Mouse (Mus musculus) bone marrow macrophage, adult 2 months (primary cell): Measurements from ENCODE around the gene Mettl24.

Experiments used
- CTCF ChIP-seq: IDR thresholded peaks from 2 replicates; pipeline ENCODE4 v1.5.1; 2012; ENCODE audit warnings: low read depth, mild to moderate bottlenecking, low read length, moderate library complexity
- POLR2A ChIP-seq: IDR thresholded peaks from 2 replicates; pipeline ENCODE4 v1.6.1; 2012; ENCODE audit warnings: mild to moderate bottlenecking, low read depth, low read length, borderline replicate concordance

DNA sequence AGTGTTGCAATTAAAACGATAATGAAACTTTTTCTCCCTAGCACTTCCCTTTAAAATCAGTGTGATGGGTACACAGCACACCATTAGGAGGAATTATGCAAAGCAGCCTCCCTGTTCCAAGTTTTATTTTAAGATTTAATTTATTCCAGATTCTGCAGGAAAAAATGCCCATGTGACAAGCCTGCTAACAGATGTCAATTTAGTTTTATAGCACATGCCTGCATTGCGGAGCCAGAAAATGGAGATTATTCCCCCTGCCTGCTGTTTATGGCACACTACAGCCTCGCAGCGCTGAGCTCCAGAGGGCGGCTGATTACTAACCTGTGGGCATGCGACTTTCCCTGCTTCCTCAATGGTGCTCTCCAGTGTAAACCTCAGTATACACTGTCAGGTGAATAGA, 79.5 kb downstream of the Mettl24 start:
- no peak for TF ChIP-seq CTCF
- no peak for TF ChIP-seq POLR2A
